Mouse (Mus musculus): ENCODE data around the gene Prodh2. TPM values are rescaled to one million over a fixed set of nuclear protein-coding genes. Genes with fewer than 3 reads are reported as not detected.

The Prodh2 gene
- polyA plus RNA-seq, 1 experiment from 2014 or later: not detected

DNA sequence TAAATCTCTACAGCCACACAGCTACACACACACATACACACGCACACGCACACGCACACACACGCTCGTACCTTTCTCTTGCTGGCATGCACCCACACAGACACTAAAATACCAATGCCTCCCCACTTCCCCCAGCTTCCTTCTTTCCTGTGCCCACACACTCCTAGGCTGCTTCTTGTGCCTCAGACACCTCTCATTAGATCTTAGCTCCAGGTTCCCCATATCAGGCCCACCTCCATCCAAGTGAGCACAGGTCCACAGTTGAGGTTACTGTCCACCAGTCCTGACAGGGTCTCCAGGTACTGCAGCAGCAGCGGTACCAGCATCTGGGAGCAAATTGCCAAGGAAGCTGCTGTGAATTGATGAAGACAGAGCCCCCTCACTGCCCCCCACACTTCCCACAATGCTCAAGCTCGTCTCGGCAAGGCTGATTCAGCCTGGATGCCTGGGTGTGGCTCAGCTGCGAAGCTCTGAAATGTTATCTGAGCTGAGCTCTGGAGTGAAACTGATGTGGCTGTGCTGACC lies 37.9 kb downstream of the Prodh2 start:
- H3K4me2 ChIP-seq (replicated peaks): peak overlapping the region; percentile 81
- peaks cover 67% of the 10 kb centered on the region for H3K36me3 ChIP-seq
- ATAC-seq (ENCODE audit: low FRiP score, low read depth): no peak
- no peak overlapping the region for H3K27ac ChIP-seq
- H3K9ac ChIP-seq: peak overlapping the region; percentile 41; the same call in 1 of the 2 replicates
- no peaks in the 10 kb centered on the region for H3K9me3 ChIP-seq
- H3K27me3 ChIP-seq (replicated peaks): no peaks in the 10 kb centered on the region
- 90% methylated on average over 9 of the region's 9 CpGs for WGBS
- H3K4me1 ChIP-seq: peaks cover 39% of the 10 kb centered on the region
- H3K4me3 ChIP-seq: no peak overlapping the region

DNA sequence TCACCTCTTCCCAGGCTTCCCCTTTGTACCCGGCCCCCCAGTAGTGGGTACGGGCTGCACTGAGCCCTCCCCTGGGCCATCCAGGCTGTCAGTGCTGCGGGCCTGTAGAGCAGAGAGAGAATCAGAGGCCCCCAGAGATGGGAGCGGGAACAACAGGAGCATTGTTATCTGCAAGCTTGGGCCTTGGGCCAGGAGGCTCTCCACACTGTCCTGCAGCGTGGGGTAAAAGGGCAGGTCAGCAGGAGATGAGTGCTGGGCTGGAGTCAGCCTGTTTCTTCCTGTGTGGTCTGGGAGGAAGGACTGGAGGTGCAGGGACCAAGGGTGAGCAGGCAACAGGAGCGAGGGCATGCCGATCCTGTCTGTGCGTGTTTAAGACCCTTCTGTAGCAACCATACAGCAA lies 39.5 kb downstream of the Prodh2 start:
- Histone ChIP-seq H3K36me3 (peaks cover 51% of the 10 kb centered on the region), H3K4me2 (replicated peaks) (peak overlapping the region; percentile 81), H3K9ac (peak overlapping the region; percentile 87), H3K4me1 (peaks cover 33% of the 10 kb centered on the region), H3K4me3 (peak overlapping the region; percentile 78), H3K27me3 (replicated peaks) (no peaks in the 10 kb centered on the region), H3K9me3 (no peaks in the 10 kb centered on the region), H3K27ac (no peak overlapping the region)
- 11% methylated on average over 8 of the region's 8 CpGs for WGBS
- ATAC-seq (ENCODE audit: low FRiP score, low read depth): no peak

DNA sequence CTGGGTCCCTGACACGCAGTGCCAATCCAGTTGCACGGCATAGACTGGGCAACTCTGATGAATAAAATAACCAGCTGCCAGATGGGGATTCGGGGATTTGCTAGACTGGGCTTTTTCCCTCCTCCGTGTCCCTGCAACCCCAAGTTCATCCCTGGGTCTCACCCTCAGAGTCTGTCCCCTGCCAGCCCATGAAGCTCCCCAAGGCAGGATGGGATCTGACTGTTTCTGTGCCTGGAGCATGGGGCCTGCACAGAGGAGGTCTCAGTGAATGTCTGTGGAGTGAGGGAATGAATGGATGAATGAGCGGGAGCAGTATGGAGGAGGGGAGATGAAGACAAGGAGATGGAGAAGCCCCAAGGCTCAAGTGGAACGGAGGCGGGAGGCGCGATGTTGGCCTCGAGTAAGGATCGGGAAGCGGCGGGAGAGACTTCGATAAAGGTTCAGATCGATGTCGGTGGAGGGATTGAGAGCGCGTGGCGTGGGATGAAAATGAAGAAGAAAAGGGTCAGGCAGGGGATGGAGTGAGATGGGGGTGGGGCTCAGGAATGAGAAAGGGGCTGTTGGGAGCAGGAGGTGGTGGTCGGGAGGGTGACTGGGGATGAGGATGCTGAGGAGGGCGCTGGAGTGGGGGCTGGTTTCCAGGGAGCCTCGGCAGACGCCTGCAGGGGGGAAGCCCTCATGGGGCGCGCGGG lies 40.7 kb downstream of the Prodh2 start:
- H3K36me3 ChIP-seq: peaks cover 44% of the 10 kb centered on the region
- no peaks in the 10 kb centered on the region for H3K9me3 ChIP-seq
- H3K27me3 ChIP-seq (replicated peaks): no peaks in the 10 kb centered on the region
- peak overlapping the region; percentile 78 for H3K4me3 ChIP-seq
- peak overlapping the region; percentile 81 for H3K4me2 ChIP-seq (replicated peaks)
- 6% methylated on average over 26 of the region's 26 CpGs for WGBS
- peaks cover 33% of the 10 kb centered on the region for H3K4me1 ChIP-seq
- peak; percentile 56 for ATAC-seq (ENCODE audit: low FRiP score, low read depth)
- peak overlapping the region; percentile 77; the same call in 1 of the 2 replicates for H3K27ac ChIP-seq
- H3K9ac ChIP-seq: peak overlapping the region; percentile 87

DNA sequence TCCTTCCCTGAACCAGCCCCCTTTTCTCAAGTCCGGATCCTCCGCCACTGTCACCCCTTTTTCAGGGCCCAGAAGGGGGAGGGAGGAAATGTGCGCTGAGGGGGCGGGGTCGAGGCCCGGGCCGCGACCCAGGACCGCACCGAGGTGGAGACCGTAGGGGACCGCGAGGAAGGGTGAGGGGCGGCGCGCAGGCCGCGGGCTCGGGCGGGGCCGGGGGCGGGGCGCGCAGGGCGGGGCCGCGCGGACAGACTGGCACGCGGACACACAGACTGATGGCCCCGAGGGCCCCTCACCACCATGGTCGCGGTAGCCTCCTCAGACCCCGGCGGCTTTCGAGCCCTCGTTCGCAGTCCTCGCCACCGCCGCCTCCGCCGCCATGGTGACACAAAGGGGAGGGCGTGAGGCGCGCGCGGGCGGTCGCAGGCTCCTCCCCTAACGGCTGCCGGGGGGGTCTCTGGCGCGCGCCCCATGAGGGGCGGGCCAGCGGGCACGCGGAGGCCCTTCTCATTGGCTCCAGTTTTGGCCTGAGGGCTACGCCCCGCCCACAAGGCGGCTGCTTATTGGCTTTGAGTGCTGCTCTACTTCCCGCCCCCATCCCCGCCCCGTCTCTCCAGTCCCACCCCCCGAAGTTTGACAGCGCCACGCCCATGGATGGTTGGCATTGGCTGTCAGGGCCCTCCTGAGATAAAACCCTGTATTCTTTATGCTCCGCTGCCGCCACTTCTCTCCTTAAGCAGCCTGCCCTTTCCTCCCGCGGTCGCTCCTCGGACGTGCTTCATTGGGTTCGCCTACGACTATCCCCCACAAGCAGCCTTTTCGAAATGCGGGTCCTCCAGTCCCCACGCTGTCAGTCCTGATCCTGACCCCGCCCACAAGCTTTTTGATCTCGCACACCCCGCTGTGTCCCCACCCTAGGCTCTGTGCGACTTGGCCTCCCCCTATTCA lies 41.5 kb downstream of the Prodh2 start, which contains the start of gene Arhgap33:
TSS of gene Arhgap33 (minus strand) at position 428 of the 945 bp plus-strand sequence.
- Histone ChIP-seq H3K9me3 (no peaks in the 10 kb centered on the region), H3K27ac (peak within 1 kb of the TSS; percentile 77), H3K4me2 (replicated peaks) (peak within 1 kb of the TSS; percentile 81), H3K36me3 (peaks cover 43% of the 10 kb centered on the region), H3K4me1 (peaks cover 33% of the 10 kb centered on the region), H3K4me3 (peak within 1 kb of the TSS; percentile 78), H3K27me3 (replicated peaks) (no peaks in the 10 kb centered on the region), H3K9ac (peak within 1 kb of the TSS; percentile 87)
- under 1% methylated on average over 79 of the region's 84 CpGs for WGBS
- ATAC-seq (ENCODE audit: low FRiP score, low read depth): peak; percentile 89

DNA sequence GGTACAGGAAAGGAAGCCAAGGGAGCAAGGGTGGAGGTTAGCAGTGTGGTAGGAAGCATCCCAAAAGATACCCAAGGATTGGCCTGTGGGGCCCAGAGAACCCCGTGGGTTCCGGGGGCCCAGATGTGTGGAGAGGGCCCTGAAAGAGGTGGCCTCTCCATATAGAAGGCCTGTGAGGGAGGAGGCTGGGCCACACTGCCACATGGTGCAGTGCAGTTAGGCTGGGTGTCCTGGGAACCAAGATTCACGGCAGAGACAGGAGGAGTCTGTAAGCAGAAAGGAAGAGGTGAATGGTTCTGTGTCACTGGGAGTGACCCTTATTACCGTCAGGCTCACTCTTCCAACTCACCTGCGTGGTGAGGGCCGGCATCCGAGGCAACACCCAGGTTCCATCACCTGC lies 47.1 kb downstream of the Prodh2 start:
- H3K4me1 ChIP-seq: peaks cover 3% of the 10 kb centered on the region; the same call in 1 of the 2 replicates
- no peak overlapping the region for H3K27ac ChIP-seq
- H3K9ac ChIP-seq: no peak overlapping the region
- no peaks in the 10 kb centered on the region for H3K27me3 ChIP-seq (replicated peaks)
- ATAC-seq (ENCODE audit: low FRiP score, low read depth): no peak
- 89% methylated on average over 7 of the region's 7 CpGs for WGBS
- H3K4me3 ChIP-seq: no peak overlapping the region
- H3K36me3 ChIP-seq: peaks cover 36% of the 10 kb centered on the region
- H3K4me2 ChIP-seq (replicated peaks): no peak overlapping the region
- no peaks in the 10 kb centered on the region for H3K9me3 ChIP-seq

DNA sequence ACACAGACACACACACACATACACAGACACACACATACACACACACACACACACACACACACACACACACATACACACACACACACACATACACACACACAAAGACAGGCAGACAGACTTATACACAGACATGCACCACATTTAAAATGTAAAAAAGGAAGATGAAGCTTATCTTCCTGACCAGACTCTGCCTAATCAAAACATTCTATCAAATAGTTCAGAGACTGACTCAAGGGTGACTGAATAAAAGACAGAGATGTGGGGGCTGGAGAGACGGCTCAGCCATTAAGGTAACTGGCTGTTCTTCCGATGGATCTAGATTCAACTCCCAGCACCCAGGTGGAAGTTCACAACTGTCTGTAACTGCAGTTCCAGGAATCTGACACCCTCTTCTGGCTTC lies 50.9 kb downstream of the Prodh2 start:
- Histone ChIP-seq H3K4me3 (no peak overlapping the region), H3K9ac (no peak overlapping the region), H3K9me3 (no peaks in the 10 kb centered on the region), H3K27ac (no peak overlapping the region), H3K4me2 (replicated peaks) (no peak overlapping the region), H3K4me1 (no peaks in the 10 kb centered on the region), H3K27me3 (replicated peaks) (no peaks in the 10 kb centered on the region), H3K36me3 (peaks cover 43% of the 10 kb centered on the region)
- WGBS: 97% methylated on average over 2 of the region's 2 CpGs
- no peak for ATAC-seq (ENCODE audit: low FRiP score, low read depth)

DNA sequence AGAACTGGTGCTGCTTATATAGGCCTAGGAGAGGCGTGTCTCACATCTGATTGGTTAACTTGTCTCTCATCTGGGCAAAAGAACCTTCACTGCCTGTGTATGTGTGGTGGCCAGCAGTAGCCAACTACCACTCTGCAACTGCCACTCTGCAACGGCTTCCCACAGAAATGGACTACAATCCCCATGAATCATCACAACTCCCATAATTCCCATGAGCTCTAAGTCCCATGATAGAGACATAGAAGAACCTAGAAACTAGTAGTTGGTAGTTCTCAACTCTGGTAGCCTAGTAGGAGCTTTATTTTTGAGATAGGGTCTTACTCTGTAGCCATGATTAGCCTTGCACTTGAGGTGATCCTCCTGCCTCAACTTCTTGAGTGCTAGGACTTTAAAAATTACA lies 56.5 kb downstream of the Prodh2 start:
- H3K4me3 ChIP-seq: no peak overlapping the region
- no peak overlapping the region for H3K9ac ChIP-seq
- H3K4me1 ChIP-seq: peaks cover 15% of the 10 kb centered on the region
- no peak overlapping the region for H3K4me2 ChIP-seq (replicated peaks)
- peaks cover 20% of the 10 kb centered on the region for H3K36me3 ChIP-seq
- no peak for ATAC-seq (ENCODE audit: low FRiP score, low read depth)
- no peaks in the 10 kb centered on the region for H3K27me3 ChIP-seq (replicated peaks)
- H3K27ac ChIP-seq: no peak overlapping the region
- H3K9me3 ChIP-seq: no peaks in the 10 kb centered on the region
- 90% methylated on average over 2 of the region's 2 CpGs for WGBS

DNA sequence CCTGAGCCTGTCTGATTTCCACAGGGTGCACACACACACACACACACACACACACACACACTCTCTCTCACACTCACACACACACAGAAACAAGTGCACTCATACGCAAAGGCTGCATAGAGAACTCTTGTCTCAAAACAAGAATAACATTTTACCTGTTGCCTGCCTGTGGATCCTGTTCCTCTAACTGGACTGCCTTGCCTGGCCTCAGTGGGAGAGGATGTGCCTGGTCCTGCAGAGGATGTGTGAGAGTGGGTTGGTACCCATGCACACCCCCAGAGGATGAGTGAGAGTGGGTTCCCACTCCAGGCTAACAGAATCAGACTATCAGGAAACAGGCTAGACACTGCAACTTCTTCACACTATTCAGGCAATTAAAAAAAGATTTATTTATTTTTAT lies 57.2 kb downstream of the Prodh2 start:
- H3K27ac ChIP-seq: no peak overlapping the region
- H3K9me3 ChIP-seq: no peaks in the 10 kb centered on the region
- H3K4me1 ChIP-seq: peaks cover 15% of the 10 kb centered on the region
- H3K4me2 ChIP-seq (replicated peaks): no peak overlapping the region
- no peaks in the 10 kb centered on the region for H3K27me3 ChIP-seq (replicated peaks)
- ATAC-seq (ENCODE audit: low FRiP score, low read depth): no peak
- peaks cover 23% of the 10 kb centered on the region for H3K36me3 ChIP-seq
- H3K9ac ChIP-seq: no peak overlapping the region
- H3K4me3 ChIP-seq: no peak overlapping the region
- 100% methylated on average over 1 of the region's 1 CpGs for WGBS

DNA sequence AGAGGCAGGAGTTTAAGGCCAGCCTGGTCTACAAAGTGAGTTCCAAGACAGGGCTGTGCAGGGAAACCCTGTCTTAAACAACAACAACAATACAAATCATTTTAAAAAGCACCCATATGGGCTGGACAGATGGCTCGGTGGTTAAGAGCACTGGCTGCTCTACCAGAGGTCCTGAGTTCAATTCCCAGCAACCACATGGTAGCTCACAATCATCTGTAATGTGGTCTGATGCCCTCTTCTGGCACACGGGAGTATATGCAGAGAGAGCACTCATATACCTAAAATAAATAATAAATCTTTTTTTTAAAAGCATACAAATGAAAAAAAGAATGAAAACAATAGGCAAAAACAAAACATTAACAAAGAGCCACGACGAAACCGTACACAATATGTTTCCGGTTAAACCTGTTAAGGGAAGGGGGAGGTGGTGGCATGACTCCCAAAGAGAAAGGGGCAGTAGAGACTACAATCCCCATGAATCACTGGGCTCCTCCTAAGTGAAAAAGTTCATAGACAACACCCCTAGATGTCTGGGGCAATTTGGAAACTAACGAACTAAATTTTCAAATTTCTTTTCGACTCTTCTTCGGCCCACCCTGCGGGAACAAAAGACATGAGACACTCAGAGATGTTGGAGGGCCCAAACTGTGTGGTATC lies 58.2 kb downstream of the Prodh2 start:
- peak overlapping the region; percentile 88 for H3K4me2 ChIP-seq (replicated peaks)
- 4% methylated on average over 10 of the region's 10 CpGs for WGBS
- no peaks in the 10 kb centered on the region for H3K9me3 ChIP-seq
- peak; percentile 73 for ATAC-seq (ENCODE audit: low FRiP score, low read depth)
- H3K4me1 ChIP-seq: peaks cover 15% of the 10 kb centered on the region
- peaks cover 22% of the 10 kb centered on the region for H3K36me3 ChIP-seq
- peak overlapping the region; percentile 62; the same call in 1 of the 2 replicates for H3K27ac ChIP-seq
- H3K9ac ChIP-seq: peak overlapping the region; percentile 57
- H3K27me3 ChIP-seq (replicated peaks): no peaks in the 10 kb centered on the region
- H3K4me3 ChIP-seq: peak overlapping the region; percentile 62

DNA sequence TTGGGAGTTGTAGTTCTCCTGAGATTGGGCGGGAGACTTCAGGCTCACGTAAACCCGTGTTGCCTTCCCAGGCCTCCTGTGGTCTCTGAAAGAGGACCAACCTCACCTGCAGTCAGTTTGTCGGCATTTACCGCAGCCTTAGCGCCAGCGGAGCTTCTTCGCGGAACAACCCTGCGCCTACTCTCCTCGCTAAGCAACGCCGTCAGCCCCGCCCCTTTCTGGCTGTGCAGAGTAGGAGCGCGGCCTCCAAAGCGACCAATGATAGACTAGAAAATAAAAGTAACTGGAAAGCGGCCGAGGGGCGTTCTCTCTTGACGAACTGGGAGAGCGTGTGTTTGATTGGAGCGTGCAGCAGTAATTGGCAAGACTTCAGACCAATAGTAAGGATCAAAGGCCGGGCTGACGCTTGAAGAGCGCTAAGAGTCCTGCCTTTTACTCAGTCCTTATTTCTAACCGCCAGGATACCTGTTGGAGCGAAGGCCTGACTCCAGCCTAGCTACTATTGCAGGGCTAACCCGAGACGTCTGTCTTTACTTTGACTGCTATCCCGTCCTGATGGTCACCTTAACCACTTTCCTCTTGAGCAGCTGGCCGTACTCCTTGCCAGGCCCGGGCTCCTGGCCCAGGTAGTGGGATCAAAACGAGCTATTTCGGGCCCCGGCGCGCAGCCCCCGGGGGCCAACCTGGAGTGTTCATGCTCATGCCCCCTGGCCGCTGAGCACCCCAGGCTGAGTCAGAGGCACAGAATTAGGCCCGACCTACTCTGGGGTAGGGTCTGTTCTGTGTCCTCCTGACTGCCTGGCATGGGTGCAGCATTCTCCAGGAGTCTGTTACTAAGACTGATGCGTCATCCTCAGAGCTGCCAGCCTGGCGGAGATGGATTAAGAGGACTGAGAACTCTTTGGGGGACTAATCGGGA lies 58.9 kb downstream of the Prodh2 start, which contains the start of the genes Hspb6 and Proser3:
TSS of gene Hspb6 (plus strand) at position 77 of the 919 bp plus-strand sequence.
TSS of gene Proser3 (minus strand) at position 198 of the 919 bp plus-strand sequence.
- peak; percentile 97 for ATAC-seq (ENCODE audit: low FRiP score, low read depth)
- Histone ChIP-seq H3K4me2 (replicated peaks) (peak within 1 kb of the TSS; percentile 88), H3K9me3 (no peaks in the 10 kb centered on the region), H3K27ac (peak within 1 kb of the TSS; percentile 62; the same call in 1 of the 2 replicates), H3K9ac (peak within 1 kb of the TSS; percentile 57), H3K4me3 (peak within 1 kb of the TSS; percentile 62), H3K36me3 (peaks cover 29% of the 10 kb centered on the region), H3K4me1 (peaks cover 15% of the 10 kb centered on the region), H3K27me3 (replicated peaks) (no peaks in the 10 kb centered on the region)
- 2% methylated on average over 44 of the region's 44 CpGs for WGBS

Data from neural tube, embryonic 12.5 days (tissue).